Mouse (Mus musculus): ENCODE data around the gene Pfdn2.
"Not testable (repeated sequence)": the region's sequence is repeated elsewhere in the genome, so short reads cannot be mapped to it uniquely, and the experiment has no call there.

The Pfdn2 gene

DNA sequence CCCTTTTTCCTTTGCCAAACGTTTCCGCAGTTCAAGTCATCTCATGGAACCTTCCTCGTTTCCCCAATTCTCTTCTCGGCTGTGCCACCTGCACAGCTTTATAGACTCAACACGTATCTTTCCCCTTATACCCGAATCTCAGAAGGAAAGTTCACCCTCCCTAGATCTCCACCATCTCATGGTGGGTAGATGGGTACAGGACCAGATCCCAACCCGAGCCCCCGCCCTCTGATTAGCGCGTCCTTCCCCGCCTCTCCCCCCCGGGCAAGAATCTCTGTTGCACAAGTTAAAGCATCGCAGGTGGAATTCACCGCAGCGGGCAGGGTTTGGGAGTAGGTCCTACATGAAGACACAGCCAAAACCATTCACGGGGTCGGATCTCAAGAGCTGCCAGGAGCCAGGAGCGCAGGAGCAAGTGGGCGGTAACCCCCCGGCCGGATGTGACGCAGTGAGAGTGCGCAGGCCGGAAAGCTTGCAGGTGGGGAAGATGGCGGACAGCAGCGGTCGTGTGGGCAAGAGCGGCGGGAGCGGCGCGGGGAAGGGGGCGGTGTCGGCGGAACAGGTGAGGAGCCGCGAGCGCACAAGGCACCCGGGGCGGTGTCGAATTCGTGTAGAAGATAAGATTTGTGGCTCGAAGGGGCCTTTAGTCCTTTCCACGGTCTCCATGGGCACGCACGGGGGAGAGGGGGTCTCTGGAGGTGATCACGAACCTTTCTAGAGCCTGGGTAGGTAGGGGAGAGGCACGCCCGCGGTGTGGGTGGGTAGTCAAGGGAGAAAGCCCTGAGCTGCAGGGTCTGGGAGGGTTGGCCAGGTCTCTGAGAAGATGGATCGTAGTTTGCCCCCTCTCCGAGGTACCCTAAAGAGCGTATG lies at the start of gene Pfdn2, which contains the start of gene Nit1:
Gene Pfdn2, plus strand, starts transcription at position 446 of the 870 bp plus-strand sequence.
Gene Nit1, minus strand, starts transcription at position 422 of the 870 bp plus-strand sequence.
- DNase-seq, result peak; percentile 92

DNA sequence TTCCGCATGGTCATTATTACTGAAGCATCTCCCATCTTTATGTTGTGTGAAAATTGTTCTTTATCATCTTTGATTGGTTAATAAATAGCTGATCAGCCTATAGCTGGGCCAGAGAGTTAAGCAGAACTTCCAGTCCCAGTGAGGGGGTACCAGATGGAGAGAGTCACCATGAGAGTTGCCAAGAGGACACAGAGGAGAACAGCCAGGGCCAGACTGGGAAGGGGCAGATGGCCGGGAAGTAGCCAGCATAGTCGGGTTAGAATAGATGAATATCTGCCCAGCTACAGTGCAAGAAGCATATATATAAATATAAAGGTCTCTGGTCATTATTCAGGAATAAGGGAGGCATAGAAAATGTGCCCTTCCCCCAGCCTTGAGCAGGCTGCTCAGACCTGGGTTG lies 47.2 kb upstream of the Pfdn2 start:
- DNase-seq, result no peak

DNA sequence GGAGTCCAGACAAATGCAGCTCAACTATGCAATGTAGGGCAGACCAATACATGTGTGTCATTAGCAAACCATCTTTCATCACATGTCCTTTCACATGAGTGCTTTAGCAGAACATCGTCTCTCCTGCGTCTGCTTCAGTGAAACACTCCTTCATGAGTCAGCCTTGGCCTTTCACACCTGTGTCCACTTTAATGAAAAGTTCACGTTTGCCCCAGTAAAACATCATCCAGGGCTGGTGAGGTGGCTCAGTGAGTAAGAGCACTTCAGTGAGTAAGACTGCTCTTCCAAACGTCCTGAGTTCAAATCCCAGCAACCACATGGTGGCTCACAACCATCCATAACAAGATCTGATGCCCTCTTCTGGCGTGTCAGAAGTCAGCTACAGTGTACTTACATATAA lies 39.3 kb upstream of the Pfdn2 start:
- not testable (repeated sequence) for DNase-seq

DNA sequence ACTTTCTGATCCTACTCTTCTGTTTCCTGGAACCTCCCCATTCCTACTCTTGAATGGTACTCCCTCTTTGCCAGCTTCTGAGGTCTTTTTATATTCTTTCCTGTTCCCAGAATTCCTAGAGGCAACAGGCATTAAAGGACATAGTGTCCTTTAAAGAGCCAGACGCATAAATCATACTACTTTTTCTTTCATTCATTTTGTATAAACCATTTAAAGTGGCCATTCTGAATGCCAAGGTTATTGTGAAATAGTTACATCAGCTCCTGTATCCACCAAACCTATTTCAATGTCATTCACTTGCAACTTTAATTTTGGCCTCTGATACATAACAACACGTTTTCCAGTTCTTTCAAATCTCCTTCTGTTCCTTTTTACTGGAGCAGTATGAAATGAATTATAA lies 36.1 kb upstream of the Pfdn2 start:
- DNase-seq, result no peak

DNA sequence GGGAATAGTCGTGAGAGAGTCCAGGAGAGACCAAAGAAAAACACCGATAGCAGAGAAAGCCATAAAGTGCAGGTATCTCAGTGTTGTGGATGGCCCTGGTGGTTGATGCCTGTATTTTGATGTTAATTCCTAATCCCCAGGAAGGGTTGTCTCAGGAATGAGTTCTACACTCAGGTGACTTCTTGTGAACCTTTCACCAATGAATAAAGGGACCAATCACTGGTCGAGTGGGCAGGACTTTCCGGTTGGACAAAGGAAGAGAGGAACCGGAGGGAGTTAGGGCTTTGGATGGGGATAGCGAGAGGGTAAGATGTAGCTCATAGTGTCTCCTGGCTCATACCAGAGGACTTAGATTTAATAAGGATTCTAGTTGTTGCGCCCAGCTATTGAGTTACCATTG lies 25.7 kb upstream of the Pfdn2 start:
- DNase-seq, result no peak

DNA sequence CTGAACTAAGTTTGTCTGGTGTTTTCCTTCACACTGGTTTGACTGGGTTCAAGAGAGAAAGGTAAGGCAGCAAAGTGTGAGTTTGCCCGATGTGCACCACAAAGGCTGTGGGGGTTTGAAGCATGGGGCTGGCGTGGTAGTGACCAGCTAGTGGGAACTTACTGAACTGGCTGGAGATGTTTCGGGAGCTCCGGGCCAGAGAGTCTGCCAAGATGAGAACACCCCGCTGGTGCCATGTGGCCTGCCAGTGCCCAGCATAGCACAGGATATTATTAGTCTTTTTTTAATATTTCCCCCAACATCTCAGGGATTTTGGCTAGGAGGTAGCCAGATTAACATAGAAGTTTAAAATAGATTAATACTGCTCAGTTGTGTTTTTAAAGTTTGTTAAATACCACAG lies 25.3 kb upstream of the Pfdn2 start:
- DNase-seq, result no peak

DNA sequence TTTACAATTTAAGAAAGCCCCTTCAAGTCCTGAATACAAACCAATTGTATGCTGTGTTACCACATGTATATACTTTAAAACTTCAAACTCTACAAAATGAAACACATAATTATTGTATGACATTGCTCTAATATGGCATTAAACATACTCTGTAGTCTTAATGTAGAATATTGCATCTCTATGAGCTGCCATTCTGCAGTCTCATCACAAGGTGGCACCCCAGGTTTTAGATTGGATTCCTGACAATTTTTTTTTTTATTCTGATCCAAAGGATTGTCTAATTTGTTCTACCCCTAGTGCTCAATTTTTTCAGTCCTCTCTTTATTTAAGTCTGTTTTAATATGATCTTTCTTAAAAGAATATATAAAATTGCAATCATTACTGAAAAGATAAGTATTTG lies 24.1 kb upstream of the Pfdn2 start:
- DNase-seq, result no peak

DNA sequence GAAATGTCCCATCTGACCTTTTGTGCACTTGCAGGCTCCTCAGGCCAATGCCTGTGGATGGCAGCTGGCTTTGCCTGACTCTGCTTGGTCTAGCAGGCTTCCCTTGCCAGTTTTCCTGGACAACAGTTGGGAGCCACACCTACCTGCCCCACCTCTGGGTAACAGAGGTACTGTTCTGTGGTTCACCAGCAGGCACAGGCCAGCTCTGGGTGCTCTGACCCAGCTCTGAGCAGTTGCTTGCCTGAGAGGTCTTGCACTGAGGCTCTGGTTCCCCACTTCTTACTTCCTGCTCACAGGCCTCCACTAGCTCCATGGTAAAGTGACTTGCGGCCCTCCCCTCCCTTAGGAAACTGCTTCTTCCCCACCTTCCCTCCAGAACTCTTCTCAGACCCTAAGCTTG lies 23.5 kb upstream of the Pfdn2 start:
- no peak for DNase-seq

DNA sequence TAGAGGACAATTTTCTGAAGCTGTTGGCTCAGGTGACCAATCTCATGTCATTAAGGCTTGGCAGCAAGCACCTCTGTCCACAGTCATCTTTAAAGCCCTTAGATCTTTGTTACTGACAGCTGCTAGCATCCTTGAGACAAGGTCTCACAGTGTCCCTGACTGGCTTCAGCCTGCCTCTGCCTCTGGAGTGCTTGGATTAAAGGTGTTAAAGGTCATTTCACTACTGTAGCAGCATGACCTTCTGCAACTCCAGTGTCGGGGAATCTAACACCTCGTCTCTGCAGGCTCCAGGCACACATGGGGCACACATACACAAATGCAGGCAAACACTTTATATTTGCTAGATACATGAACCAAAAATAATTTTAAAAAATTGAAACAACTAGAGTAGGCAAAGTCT lies 19.9 kb upstream of the Pfdn2 start:
- DNase-seq, result no peak

DNA sequence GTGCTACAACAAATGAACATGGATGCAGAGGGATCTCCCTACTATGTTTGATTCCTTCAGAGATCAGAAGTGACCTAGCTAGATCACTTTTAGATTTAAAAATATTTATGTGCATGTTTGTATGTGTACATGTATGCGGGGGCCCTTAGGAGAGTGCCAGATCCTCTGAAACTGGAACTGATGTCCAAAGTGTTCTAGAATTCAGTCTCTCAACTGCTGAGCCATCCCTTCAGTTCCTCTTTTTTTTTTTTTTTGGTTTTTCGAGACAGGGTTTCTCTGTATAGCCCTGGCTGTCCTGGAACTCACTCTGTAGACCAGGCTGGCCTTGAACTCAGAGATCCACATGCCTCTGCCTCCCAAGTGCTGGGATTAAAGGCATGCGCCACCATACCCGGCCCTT lies 18.9 kb upstream of the Pfdn2 start:
- not testable (repeated sequence) for DNase-seq

DNA sequence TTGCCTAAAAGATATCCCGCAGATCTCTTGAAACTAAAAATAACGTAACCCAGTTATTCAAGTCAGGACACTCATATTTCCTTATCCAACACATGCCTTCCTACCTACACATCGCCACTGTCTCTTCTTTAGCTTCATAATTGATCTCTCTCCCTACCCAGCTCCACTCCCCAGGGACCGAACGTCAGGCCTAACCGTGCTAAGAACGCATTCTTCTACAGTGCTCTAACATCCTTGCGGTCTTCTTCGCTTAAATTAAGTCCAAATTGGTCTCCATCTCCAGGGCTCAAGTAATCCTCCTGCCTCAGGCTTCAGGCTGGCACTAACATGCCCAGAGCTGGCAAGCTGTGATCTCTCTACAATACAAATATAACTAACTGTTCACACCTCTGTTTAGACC lies 17.2 kb upstream of the Pfdn2 start:
- DNase-seq, result no peak

DNA sequence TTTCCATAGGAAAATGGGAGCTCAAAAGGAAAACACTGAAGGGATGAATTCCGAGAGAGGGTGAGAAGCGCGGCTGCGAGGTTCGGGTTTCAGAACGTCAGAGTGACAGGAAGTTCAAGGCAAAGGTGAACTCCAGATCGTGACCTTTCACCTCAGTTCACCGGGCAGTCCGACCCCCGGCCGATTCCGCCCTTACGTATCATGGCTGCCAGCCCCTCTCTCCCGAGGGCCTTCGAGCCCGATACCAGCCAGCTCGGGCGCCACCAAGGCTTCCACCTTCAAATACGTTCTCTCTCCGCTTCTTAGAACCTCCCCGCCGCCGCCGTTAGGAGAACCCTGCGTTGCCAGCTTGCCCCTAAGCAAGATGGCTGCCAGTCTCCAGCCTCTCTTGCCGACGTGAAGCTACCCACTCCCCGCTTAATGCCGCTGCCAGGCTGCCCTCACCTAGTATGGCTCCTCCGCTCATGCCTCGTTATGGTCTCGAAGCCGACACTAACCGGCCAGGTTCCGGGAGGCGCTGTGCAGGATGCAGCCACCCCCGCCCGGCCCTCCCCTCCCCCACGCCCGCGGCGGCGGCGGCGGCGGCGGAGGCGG lies 16.5 kb upstream of the Pfdn2 start, which contains the start of gene Dedd:
Gene Dedd, plus strand, starts transcription at position 307 of the 594 bp plus-strand sequence.
- peak; percentile 93 for DNase-seq

DNA sequence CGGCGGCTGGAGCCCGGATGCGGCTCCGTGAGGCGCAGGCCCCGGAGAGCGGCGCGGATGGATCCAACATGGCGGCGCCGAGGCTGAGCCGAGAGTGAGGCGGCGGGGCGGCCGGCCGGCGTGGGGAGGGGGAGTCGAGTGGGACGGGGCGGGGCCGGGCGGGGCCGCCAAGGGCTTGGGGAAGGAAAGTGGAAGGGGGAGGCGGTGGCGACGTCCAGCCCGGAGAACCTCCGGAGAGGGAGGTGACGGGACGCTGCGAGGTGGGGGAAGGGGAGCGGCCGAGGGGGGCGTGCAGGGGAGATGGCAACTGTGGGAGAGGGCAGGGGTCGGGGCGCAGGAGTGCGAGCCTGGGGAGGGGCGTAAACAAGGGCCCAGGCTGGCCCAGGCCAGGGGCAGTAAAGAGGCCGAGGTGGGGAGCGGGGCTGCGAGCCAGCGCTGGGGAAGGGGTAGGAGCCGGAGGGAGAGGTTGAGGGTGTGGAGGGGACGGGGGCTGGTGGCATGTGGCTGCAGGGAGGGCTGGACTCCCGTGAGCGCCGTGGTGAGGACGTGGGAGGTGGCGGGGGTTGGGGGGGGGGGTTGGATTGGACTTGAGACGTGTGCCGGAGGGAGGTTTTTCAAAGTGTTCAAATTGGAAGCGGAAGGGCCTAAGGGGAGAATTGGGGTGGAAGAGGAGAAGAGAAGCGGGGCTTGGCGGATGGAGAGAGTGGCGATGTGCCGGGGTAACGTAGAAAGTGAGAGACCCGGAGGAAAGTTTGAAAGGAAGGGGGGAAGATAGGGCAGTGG lies 15.8 kb upstream of the Pfdn2 start:
- peak; percentile 34 for DNase-seq

DNA sequence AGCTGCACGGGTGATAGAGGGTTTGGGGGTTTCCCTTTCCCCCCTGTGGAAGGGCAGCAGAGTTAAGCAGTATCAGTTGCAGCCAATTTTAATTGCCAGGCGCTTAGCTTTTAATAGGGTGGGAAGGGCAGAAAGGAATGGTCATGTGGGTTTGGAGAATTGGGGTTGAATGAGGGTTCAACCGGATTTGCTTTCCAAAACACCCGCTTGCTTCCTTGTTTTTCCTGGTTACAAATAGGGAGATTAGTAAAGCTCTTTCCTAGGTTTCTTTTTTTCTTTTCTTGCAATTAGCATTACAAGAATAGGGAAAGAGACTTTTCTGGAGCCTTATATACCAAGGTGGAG lies 15.3 kb upstream of the Pfdn2 start:
- DNase-seq, result no peak

DNA sequence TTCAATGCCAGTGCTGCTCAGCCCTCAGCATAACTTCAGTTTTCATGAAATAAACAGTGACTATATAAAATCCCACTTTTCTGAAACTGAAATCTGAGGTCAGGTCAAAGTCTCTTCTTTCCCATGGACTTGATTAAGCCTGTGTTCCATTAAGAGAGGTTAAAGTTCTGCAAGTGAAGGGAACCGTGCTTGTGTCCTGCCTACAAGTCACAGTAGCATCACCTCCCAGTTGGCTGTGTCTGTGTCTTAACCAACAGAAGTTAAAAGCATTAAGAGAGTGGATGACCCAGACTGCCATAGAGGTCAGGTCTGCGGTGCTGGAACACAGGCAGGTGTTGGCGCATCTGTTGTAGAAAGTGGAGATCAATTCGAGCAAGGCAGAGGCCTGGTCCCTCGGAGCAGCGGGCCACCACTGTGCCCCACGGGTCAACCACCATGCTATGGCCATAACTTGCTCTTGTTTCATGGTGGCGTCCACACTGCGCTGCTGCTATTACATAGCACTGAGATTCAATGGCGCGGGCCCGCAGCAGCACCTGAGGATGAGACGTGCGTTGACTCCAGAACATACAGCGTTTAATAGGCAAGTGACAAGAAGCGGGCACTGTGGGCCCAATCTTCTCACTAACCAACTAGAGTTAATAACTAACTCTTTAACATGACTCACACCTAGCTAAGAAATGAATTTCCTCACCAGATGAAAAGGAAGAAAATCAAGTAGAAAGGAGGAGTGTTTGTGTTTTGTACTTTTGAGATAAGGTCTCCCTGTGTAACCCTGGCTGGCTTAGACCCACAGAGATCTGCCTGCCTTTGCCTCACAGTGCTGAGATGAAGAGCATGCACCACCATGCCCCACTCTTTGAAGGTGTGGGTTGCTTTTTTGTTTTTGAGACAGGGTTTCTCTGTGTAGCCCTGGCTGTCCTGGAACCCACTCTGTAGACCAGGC lies 2.9 kb upstream of the Pfdn2 start:
- DNase-seq, result no peak

DNA sequence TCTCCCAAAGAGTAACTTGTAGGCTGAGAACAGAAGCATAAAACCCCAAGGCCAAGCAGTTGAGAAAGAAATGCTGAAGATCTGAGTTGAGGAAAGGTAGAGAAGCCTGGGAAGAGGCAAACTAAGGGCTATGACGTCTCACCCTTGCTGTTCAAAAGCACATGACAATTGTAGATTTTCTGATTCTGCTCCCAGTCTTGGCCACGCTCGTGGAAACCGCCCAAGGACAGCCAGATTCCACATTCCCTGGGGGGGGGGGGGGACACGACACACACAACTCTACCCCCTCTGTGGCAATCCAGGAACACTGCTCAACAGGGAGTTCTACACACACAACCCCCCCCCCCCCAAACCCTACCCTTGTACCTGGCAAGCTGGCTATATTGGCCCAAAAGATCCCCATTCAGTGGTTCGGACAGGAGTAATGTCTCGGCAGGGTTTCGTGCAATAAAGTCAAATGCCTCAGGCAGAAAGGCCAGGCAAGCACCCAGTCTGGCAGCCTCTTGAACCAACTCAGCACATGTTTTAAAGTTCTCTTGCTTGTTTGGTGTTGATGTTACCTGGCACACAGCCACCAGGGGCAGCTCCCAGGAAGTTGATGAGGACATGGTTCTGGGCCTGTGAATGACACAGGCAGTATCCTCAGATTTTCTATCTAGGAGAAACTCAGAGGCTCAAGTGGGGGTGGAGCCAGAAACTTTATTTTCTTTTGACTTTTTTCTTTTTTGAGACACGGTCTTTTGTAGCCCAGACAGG lies 1.4 kb upstream of the Pfdn2 start:
- DNase-seq, result no peak

DNA sequence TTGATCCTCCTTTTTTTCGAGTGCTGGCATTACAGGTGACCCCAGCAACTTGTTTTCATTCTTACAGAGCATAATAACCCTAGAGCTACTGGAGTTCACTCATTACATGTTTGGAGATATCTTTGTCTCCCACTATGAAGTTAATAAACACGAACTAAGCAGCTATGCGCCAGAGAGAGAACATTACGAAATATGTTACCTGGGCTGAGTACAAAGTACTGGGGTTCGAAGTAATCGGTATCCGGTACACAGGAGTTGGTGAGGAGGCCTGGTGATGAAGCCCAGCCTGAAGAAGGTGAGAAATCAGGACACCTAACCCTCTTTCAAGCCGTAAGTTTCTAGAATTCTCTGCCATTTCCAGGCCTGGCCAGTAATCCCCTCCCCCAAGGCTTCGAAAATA lies 755 bp upstream of the Pfdn2 start:
- no peak for DNase-seq

DNA sequence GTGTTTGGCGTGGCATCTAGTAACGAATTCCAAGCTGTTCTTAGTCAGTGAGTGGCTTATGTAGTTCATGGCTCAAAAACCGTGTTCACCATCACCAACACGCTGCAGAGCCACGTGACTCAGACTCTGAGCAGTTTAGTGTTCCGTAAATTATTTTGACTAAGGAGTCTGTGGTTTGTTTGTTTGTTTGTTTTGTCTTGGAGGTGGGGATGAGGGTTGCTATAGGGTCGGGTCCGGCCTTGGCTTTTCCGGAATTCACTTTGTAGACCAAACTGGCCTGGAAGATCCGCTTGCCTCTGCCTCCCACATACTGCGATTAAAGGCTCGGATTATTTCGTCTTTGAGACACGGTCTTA lies 603 bp downstream of the Pfdn2 start:
- DNase-seq, result no peak

DNA sequence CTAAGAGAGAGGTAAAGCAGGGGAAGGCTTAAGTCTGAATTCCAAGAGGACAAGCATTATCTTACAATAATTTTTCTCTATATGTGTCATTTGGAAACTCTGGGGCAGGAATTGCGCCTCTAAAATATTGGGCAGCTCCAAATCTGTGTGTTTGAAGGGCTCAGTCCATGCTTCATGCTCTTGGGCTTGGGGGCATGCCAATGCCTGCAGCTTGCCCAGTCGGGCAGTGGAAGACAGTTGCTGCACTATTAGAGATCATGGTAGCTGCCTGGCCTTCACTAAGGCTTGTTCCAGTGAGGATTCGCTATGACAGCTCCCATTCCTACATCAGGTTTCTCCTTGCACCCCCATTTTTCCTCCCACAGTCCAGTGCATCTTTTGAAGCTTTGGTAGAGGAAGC lies 3.2 kb downstream of the Pfdn2 start:
- DNase-seq, result no peak

DNA sequence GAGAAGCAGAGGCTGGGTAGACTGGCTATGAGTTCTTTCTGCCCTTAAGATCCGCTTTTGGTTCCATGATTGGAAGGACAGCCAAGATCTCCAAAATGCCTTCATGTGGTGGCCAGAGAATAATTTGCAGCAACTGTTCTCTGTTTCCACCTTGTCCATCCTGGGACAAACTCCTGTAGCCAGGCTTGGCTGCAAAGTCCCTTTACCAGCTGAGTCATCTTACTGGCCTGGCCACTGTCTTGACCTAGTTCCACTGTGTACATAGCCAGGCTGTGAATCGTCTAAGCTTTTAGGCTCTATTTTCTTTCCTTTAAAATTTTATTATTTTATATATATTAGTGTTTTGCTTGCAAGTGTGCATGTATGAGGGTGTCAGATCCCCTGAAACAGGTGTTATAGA lies 3.7 kb downstream of the Pfdn2 start:
- DNase-seq, result no peak

DNA sequence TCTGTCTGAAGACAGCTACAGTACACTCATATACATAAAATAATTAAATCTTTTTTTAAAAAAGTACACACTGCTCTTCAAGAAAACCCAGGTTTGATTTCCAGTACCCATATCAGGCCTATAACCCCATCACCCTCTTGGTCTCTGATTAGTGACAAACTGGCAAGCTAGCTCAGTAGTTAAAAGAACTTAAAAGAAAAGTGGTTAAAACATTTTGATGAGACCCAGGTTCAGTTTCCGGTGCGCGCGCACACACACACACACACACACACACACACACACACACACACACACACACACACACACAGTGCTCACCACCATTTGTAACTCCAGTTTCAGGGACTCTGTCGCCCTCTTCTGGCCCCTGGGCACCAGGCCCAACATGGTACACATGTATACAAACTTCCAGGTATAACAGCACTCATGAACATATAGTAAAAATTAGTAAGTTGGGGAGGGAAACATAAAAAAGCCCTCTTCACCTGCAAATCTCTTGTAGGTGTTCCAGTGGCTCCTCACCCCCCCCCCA lies 10.4 kb downstream of the Pfdn2 start:
- DNase-seq, result no peak

DNA sequence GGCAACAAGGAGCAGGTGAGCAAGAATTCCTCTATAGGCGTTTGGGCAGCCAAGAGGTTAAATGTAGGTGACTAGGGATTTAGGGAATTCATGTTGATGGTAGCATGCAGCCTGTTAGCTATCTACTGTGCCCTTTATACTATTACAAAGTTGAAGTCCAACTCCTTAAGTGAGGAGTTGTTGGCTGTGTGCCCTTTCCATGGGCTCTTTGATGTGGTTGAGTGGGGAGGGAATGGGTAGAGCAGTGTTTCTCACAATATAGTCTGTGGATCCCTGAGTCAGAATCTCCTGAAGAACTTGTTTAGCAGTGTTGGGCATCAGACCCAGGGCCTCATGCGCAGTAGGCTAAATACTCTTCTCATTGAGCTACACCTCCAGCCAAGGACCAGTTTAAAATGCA lies 11.3 kb downstream of the Pfdn2 start:
- no peak for DNase-seq

All from right cerebral cortex, postnatal 25 days (tissue).